Mouse (Mus musculus) gastrocnemius, adult 2 months (tissue): ENCODE measurements at regions not wholly inside any gene's neighbourhood (a gene's known extent, or its start where the extent isn't known, plus 50 kb on each side); places are given as distances from the start of the nearest gene placed in this dataset.

ENCODE experiments used
- DNase-seq: peaks from one replicate; pipeline ENCODE4 v3.0.0; 2022
- H3K27ac ChIP-seq: fragments of 200-600 bp; 2 replicates; pipeline ENCODE4 v1.8.1; 2022; ENCODE audit warnings: mild to moderate bottlenecking
- H3K4me3 ChIP-seq: fragments of 200-600 bp; 2 replicates; pipeline ENCODE4 v1.8.1; 2022; ENCODE audit warnings: mild to moderate bottlenecking, moderate library complexity
- CTCF ChIP-seq: fragments of 200-600 bp; IDR thresholded peaks from 2 replicates; pipeline ENCODE4 v1.8.1; 2022; ENCODE audit warnings: antibody characterized with exemption, mild to moderate bottlenecking, moderate library complexity
- intact Hi-C: fragments of 180-260 bp; cut with DNase I; formaldehyde crosslinking; loops from one replicate; pipeline ENCODE4 v1.15.1; 2025

- H3K27ac ChIP-seq: peak overlapping the region; percentile 53; the same call in 1 of the 2 replicates
- intact Hi-C loops: no loop called here
- no peak for TF ChIP-seq CTCF
- H3K4me3 ChIP-seq: no peak overlapping the region
- DNase-seq: no peak
Measured at GRCm38 (mm10) chr2:75245662-75246061, 413.4 kb upstream of the Hnrnpa3 start.

DNA sequence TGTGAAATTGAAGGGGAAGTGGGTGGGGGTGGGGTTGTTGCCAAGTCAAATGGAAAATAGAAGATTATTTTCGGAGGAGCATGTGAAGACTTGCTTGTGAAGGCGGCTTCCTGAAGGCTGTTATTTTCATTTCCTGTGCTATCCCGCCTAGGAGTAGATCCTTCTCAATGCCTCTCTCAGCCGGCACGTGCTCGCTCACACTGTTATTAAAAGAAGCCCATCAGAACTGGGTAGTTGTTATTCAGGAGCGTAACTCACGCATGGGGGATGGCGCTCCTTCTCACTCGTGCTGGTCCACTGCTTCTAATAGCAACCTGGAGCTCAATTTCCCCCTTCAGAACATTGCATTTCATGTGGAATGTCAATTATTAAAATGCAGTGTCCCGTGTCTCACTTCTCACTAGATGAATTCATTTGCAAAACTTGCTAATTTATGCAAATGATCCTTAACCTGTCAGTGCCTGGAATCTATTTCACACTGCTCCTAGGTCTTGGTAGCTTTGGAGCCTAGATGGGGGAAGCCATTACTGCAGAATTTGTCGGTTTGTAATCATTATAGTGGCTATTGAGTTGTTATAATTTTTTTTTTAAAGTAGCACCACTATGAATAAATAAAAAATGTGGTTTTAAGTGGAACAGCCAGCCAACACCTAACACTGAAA lies 412.8 kb upstream of the Hnrnpa3 start:
- H3K27ac ChIP-seq: peak overlapping the region; percentile 63
- no peak for TF ChIP-seq CTCF
- intact Hi-C loops: no loop called here
- DNase-seq: no peak
- no peak overlapping the region for H3K4me3 ChIP-seq

DNA sequence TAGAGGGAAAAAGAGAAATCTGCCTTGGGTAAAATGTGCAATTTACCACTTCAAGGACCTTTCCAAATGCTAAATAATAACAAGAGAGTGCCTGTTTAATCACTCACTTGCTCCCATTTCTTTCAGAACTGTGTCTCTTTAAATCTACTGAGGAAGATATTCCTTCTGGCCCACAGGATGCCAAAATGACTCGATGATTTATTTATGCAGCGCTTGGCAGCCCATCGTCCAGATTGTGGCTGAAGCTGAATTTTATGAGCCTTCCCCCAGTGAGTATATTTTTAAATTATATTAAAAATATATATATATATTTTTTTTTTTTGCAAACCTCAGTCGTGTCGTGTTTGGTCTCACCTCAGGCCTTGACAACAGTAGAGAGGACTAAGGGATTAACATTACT lies 410.8 kb upstream of the Hnrnpa3 start:
- intact Hi-C loops: no loop called here
- Histone ChIP-seq H3K27ac (no peak overlapping the region), H3K4me3 (no peak overlapping the region)
- no peak for TF ChIP-seq CTCF
- no peak for DNase-seq

GRCm38 (mm10) chr2:75250507-75250906 lies 408.6 kb upstream of the Hnrnpa3 start:
- intact Hi-C loops: no loop called here
- TF ChIP-seq CTCF: peak; percentile 15; the same call in 1 of the 2 replicates
- no peak overlapping the region for H3K27ac ChIP-seq
- DNase-seq: no peak
- H3K4me3 ChIP-seq: no peak overlapping the region

DNA sequence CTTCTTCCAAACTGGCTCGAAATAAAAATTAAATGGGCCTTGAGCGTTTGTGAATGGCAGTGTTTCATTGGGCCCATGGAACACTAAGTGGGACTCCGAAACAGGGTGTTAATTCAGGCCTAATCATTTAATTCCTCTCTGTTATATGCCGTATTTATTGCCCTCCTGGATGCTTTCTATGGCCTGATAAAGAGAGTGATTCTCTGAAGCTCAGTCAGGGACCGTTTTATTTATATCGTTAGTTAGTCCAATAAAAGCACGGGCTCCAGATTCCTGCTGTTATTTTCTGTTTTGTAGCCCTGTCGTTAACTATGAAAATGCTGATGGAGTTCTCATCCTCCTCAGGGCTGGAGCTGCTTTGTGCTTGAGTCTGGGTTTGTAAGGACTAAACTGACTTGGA lies 406.2 kb upstream of the Hnrnpa3 start:
- no peak for DNase-seq
- TF ChIP-seq CTCF: no peak
- Histone ChIP-seq H3K4me3 (no peak overlapping the region), H3K27ac (no peak overlapping the region)
- intact Hi-C loops: no loop called here

DNA sequence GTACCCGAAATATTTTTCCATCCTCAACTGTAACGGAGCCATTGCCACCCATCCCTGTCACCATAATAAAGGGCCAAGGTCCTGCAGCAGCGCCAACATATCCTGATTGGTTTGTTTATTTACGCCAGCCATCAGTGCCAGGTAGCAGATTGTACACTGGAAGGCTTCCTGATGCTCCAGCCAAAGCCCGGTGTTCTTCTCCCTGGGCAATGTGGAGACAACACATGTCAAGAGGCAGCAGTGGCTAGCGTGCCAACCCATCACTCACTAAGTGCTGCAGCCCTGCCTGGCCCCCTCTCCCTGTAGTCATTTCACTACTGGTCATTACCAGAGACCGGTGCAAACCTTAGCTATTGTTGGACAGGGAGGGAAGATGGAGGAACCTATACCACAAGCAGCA lies 393.8 kb upstream of the Hnrnpa3 start:
- Histone ChIP-seq H3K27ac (no peak overlapping the region), H3K4me3 (no peak overlapping the region)
- intact Hi-C loops: no loop called here
- no peak for TF ChIP-seq CTCF
- no peak for DNase-seq

DNA sequence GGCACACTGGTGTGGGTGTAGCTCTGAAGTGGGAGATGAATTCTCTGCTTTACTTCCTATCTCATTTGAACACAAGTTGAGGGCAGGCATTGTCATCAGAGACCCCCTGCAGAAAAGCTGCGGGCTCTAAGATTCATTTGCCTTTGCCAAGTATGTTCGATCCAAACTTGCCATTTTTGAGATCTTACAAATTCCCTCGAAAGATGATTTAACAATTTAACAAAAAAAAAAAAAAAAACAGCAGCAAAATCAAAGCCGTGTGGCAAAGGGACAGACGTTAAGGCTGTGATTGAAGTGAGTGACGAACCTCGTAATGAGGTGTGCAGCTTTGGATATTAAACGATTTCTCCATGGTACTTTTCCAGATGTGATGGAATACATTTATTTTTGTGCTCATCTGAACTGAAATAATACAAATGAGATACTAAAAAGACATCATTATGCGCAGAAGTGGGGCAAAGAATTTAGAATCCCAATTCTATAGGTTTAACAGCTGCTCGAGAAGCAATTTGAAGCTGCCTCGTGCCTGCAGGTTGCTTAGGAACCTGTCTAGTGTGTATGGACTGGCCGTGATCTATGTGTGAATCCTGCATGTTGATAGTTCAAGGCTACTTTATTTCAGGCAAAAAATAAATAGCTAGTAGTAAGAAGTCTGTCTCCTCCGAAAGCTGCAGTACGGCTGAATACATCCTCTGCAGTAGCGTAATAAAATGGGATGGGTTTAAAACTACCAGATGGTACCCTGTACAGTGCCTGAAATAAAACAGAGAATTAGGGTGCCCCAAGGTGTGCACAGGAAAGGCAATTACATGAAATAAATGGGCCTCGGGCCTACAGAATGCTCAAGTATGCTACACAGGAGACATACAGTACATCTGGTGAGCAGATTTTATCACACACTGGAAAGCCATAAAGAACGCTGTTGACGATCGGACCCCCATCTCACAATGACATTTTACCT lies 393.0 kb upstream of the Hnrnpa3 start:
- Histone ChIP-seq H3K4me3 (no peak overlapping the region), H3K27ac (no peak overlapping the region)
- no peak for DNase-seq
- TF ChIP-seq CTCF: no peak
- intact Hi-C loops: no loop called here

DNA sequence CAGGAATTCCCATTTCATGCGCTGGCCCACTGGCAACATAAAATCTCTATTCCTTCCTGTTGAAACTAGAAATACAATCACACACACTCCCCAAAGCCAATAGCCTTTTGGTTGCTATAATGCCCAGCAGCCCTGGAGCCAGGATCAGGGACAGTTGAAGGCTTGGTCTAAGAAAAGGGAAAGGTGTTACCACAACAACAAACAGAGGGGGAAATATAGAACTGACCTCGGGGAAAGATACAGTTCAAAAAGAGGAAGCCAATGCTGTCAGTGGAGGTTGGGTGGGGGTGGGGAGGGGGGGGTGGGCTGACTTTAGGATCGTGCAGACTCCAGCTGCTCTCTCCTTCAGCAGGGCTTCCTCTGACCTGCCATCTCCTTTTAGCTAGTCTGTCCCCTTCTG lies 391.1 kb upstream of the Hnrnpa3 start:
- TF ChIP-seq CTCF: no peak
- DNase-seq: no peak
- intact Hi-C loops: no loop called here
- no peak overlapping the region for H3K27ac ChIP-seq
- no peak overlapping the region for H3K4me3 ChIP-seq

DNA sequence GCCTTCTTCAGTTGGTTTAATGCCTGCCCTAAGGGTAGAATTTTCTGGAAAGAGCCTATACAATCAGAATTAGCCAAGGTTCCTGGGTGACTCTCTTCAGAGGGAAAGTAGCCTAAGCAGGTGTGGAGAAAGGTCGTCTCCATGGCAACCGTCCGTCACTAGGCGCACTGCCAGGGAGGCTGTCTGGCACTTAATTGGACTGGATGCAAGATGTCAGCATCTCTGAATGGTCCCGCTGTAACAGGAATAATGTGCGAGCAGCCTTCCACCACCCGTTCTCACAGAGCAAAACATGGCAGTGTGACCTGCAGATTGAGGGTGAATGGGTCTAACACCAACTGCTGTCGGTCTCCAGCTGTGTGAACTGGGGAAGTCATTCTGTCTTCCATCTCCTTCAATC lies 389.6 kb upstream of the Hnrnpa3 start:
- intact Hi-C loops: no loop called here
- DNase-seq: no peak
- no peak for TF ChIP-seq CTCF

DNA sequence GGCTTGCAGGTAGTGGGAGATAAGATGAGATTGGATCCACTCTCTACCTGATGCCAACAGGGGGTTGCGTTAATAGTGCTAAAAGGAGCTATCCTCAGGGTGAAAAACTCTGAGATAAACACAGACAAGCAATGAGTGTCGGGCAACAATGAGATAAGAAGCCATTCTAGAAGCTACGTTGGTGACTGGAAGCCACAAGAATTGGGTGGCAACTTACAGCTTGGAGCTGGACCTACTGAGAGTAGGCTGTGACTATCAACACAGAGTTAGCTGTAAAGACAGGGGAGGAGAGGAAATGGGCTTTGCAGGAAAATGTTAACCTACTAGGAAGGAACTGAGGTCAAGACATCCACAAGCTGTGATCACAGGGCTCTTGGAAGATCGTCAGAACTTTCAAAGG lies 388.9 kb upstream of the Hnrnpa3 start:
- no peak for TF ChIP-seq CTCF
- no peak overlapping the region for H3K4me3 ChIP-seq
- DNase-seq: no peak
- intact Hi-C loops: no loop called here
- no peak overlapping the region for H3K27ac ChIP-seq

More for the DNA sequence above, 389.6 kb upstream of the Hnrnpa3 start:
- H3K4me3 ChIP-seq: no peak overlapping the region
- H3K27ac ChIP-seq: no peak overlapping the region

GRCm38 (mm10) chr2:75287900-75288299 lies 371.2 kb upstream of the Hnrnpa3 start:
- no peak overlapping the region for H3K4me3 ChIP-seq
- no peak for TF ChIP-seq CTCF
- H3K27ac ChIP-seq: no peak overlapping the region
- intact Hi-C loops: no loop called here
- DNase-seq: no peak

- no peak overlapping the region for H3K27ac ChIP-seq
- no peak for TF ChIP-seq CTCF
- intact Hi-C loops: no loop called here
- no peak for DNase-seq
- H3K4me3 ChIP-seq: no peak overlapping the region
Measured at GRCm38 (mm10) chr2:75291674-75292073, 367.4 kb upstream of the Hnrnpa3 start.

DNA sequence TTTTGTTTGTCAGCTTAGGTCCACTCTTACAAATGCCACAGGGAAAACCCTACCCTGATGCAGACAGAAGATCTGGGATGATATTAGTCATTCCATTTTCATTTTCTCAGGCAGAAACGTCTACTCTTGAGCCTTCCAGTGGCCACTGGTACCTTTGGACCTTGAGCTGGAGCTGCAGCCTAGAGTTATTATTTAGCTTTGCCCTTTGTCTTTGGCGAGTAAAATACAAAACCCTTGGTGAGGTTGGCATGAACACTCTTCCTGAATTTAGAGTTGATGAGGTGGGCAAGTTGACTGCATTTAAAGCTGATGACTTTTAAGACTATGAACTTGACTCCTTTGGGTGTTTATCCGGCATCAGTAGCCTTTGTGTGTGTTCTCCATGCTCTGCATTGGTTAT lies 352.2 kb upstream of the Hnrnpa3 start:
- Histone ChIP-seq H3K27ac (no peak overlapping the region), H3K4me3 (no peak overlapping the region)
- no peak for TF ChIP-seq CTCF
- intact Hi-C loops: no loop called here
- DNase-seq: no peak
